Mouse (Mus musculus): ENCODE results near the gene Extl1.

GRCm38 (mm10) chr4:134310656-134311055, 73.0 kb downstream of the Extl1 start:
- TF ChIP-seq GATA1 (IDR thresholded peaks at IDR 0.05; ENCODE audit: borderline replicate concordance, low read length): no peak
- TF ChIP-seq FLI1 (IDR thresholded peaks at IDR 0.05; ENCODE audit: low read length): no peak

Data from megakaryocyte, embryonic 14.5 days (primary cell).